Comparison of ENCODE assay signal across 17 mouse cellular contexts in genomic region chr3:101012597-101012996, GRCm38 (mm10). TPM values are rescaled to one million over a fixed set of nuclear protein-coding genes. Genes with fewer than 3 reads are reported as not detected.
A peak's percentile ranks its signal among the peaks of the same experiment; 100 is the strongest.
DNase-seq lines count a peak whose midpoint lies in the region; ATAC-seq and TF ChIP-seq lines count a peak whose summit lies in the region.
"Had no signal": no experiment of that assay in that cellular context is flagged by ENCODE, and none has a peak within 500 bp of the region (broad histone marks: within the 10 kb centered on the region; RNA-seq: fewer than 3 reads in every experiment).

No protein-coding gene starts in this region.

- no peak overlapping the region for H3K4me3 ChIP-seq in forebrain, embryonic 13.5 days
- no peak overlapping the region for H3K4me3 ChIP-seq in forebrain, embryonic 16.5 days (replicated peaks; ENCODE audit: low read length)
- no peak overlapping the region for H3K4me3 ChIP-seq in hindbrain, embryonic 10.5 days
- H3K4me3 ChIP-seq in hindbrain, embryonic 11.5 days (ENCODE audit: low read depth, low read length), result no peak overlapping the region
- H3K4me3 ChIP-seq in hindbrain, embryonic 14.5 days (replicated peaks; ENCODE audit: low read length), result no peak overlapping the region
- H3K4me3 ChIP-seq in gastrocnemius, adult 2 months, result no peak overlapping the region
- H3K4me3 ChIP-seq: embryonic facial prominence, embryonic 15.5 days; limb, embryonic 12.5 days; neural tube, embryonic 15.5 days had no signal

- H3K4me1 ChIP-seq in forebrain, embryonic 13.5 days, result peaks cover 22% of the 10 kb centered on the region
- H3K4me1 ChIP-seq in forebrain, embryonic 16.5 days (replicated peaks; ENCODE audit: control insufficient read depth, insufficient read depth, low read length), result peaks cover 17% of the 10 kb centered on the region
- peaks cover 11% of the 10 kb centered on the region for H3K4me1 ChIP-seq in hindbrain, embryonic 10.5 days (replicated peaks)
- no peaks in the 10 kb centered on the region for H3K4me1 ChIP-seq in hindbrain, embryonic 11.5 days (replicated peaks; ENCODE audit: control insufficient read depth, insufficient read depth, low read length)
- 0 out of 2 replicates have a peak, but pooled peaks cover 7% of the 10 kb centered on the region for H3K4me1 ChIP-seq in hindbrain, embryonic 14.5 days (replicated peaks; ENCODE audit: control insufficient read depth, insufficient read depth, low read length)

- ATAC-seq in forebrain, embryonic 13.5 days, result peak; percentile 35; the same call in 1 of the 2 replicates
- ATAC-seq in forebrain, embryonic 16.5 days, result no peak
- ATAC-seq in hindbrain, embryonic 11.5 days (ENCODE audit: low FRiP score), result no peak
- ATAC-seq in inflammation-experienced regulatory T-cells, adult 6 months, result peak; percentile 26
- ATAC-seq in hindbrain, embryonic 14.5 days (ENCODE audit: low FRiP score), result no peak

- WGBS in forebrain, embryonic 13.5 days, result 65% methylated on average over 8 of the region's 8 CpGs
- 49% methylated on average over 8 of the region's 8 CpGs for WGBS in forebrain, embryonic 16.5 days
- 88% methylated on average over 8 of the region's 8 CpGs for WGBS in hindbrain, embryonic 10.5 days
- 83% methylated on average over 8 of the region's 8 CpGs for WGBS in hindbrain, embryonic 11.5 days
- 70% methylated on average over 8 of the region's 8 CpGs for WGBS in hindbrain, embryonic 14.5 days

- H3K9me3 ChIP-seq in forebrain, embryonic 13.5 days (replicated peaks), result no peaks in the 10 kb centered on the region
- H3K9me3 ChIP-seq in forebrain, embryonic 16.5 days (ENCODE audit: control insufficient read depth, low read length), result no peaks in the 10 kb centered on the region
- H3K9me3 ChIP-seq in hindbrain, embryonic 10.5 days, result no peaks in the 10 kb centered on the region
- no peaks in the 10 kb centered on the region for H3K9me3 ChIP-seq in hindbrain, embryonic 11.5 days (ENCODE audit: control insufficient read depth, low read length)
- H3K9me3 ChIP-seq in hindbrain, embryonic 14.5 days (ENCODE audit: control insufficient read depth, low read length), result no peaks in the 10 kb centered on the region
- H3K9me3 ChIP-seq: embryonic facial prominence, embryonic 15.5 days; limb, embryonic 12.5 days; neural tube, embryonic 15.5 days had no signal

- intact Hi-C loops in gastrocnemius, adult 2 months (cut with DNase I), result no loop called here

- H3K4me2 ChIP-seq in forebrain, embryonic 13.5 days, result no peak overlapping the region
- no peak overlapping the region for H3K4me2 ChIP-seq in forebrain, embryonic 16.5 days (ENCODE audit: low read length)
- no peak overlapping the region for H3K4me2 ChIP-seq in hindbrain, embryonic 11.5 days (replicated peaks; ENCODE audit: low read depth, low read length)
- no peak overlapping the region for H3K4me2 ChIP-seq in hindbrain, embryonic 14.5 days (replicated peaks)
- H3K4me2 ChIP-seq: embryonic facial prominence, embryonic 15.5 days; limb, embryonic 12.5 days; neural tube, embryonic 15.5 days had no signal

- no peak overlapping the region for H3K27ac ChIP-seq in forebrain, embryonic 13.5 days
- H3K27ac ChIP-seq in forebrain, embryonic 16.5 days (ENCODE audit: low read length), result no peak overlapping the region
- H3K27ac ChIP-seq in hindbrain, embryonic 10.5 days, result 0 out of 2 replicates have a peak overlapping the region, but pooled peaks have one; percentile 53
- no peak overlapping the region for H3K27ac ChIP-seq in hindbrain, embryonic 11.5 days (ENCODE audit: low read depth, low read length)
- H3K27ac ChIP-seq in hindbrain, embryonic 14.5 days, result no peak overlapping the region
- H3K27ac ChIP-seq in gastrocnemius, adult 2 months, result no peak overlapping the region
- H3K27ac ChIP-seq: embryonic facial prominence, embryonic 15.5 days; limb, embryonic 12.5 days; liver, embryonic 14.5 days; neural tube, embryonic 15.5 days; stomach, postnatal 0 days had no signal

- no peaks in the 10 kb centered on the region for H3K36me3 ChIP-seq in forebrain, embryonic 13.5 days (ENCODE audit: poor library complexity, severe bottlenecking)
- H3K36me3 ChIP-seq in forebrain, embryonic 16.5 days (ENCODE audit: control insufficient read depth, insufficient read depth), result no peaks in the 10 kb centered on the region
- no peaks in the 10 kb centered on the region for H3K36me3 ChIP-seq in hindbrain, embryonic 10.5 days
- H3K36me3 ChIP-seq in hindbrain, embryonic 11.5 days (ENCODE audit: control insufficient read depth, insufficient read depth, low read length), result no peaks in the 10 kb centered on the region
- no peaks in the 10 kb centered on the region for H3K36me3 ChIP-seq in hindbrain, embryonic 14.5 days (replicated peaks; ENCODE audit: control insufficient read depth, insufficient read depth)
- H3K36me3 ChIP-seq: embryonic facial prominence, embryonic 15.5 days; limb, embryonic 12.5 days; neural tube, embryonic 15.5 days had no signal

- no peaks in the 10 kb centered on the region for H3K27me3 ChIP-seq in forebrain, embryonic 13.5 days
- H3K27me3 ChIP-seq in forebrain, embryonic 16.5 days (replicated peaks; ENCODE audit: control insufficient read depth, insufficient read depth, low read length), result no peaks in the 10 kb centered on the region
- H3K27me3 ChIP-seq in hindbrain, embryonic 10.5 days (ENCODE audit: insufficient read depth, poor library complexity, severe bottlenecking), result no peaks in the 10 kb centered on the region
- no peaks in the 10 kb centered on the region for H3K27me3 ChIP-seq in hindbrain, embryonic 11.5 days (ENCODE audit: control insufficient read depth, insufficient read depth, low read length)
- no peaks in the 10 kb centered on the region for H3K27me3 ChIP-seq in hindbrain, embryonic 14.5 days (ENCODE audit: control insufficient read depth, insufficient read depth, low read length)
- H3K27me3 ChIP-seq: embryonic facial prominence, embryonic 15.5 days; limb, embryonic 12.5 days; neural tube, embryonic 15.5 days had no signal

- no peak for TF ChIP-seq CTCF in gastrocnemius, adult 2 months (IDR thresholded peaks at IDR 0.05)

- no peak for DNase-seq in hindbrain, embryonic 10.5 days (ENCODE audit: low spot score)
- no peak for DNase-seq in hindbrain, embryonic 11.5 days (ENCODE audit: low spot score)
- peak; percentile 71 for DNase-seq in CD4-positive, CD25-positive, alpha-beta regulatory T cell, adult 2 months (ENCODE audit: low read depth, low spot score)
- DNase-seq in hindbrain, embryonic 14.5 days (ENCODE audit: low spot score), result no peak
- no peak for DNase-seq in gastrocnemius, adult 2 months
- DNase-seq: adrenal gland, adult 8-10 months; spleen, adult 18-20 months had no signal

- no peak overlapping the region for H3K9ac ChIP-seq in forebrain, embryonic 13.5 days
- no peak overlapping the region for H3K9ac ChIP-seq in forebrain, embryonic 16.5 days (replicated peaks; ENCODE audit: low read depth, low read length)
- no peak overlapping the region for H3K9ac ChIP-seq in hindbrain, embryonic 11.5 days (ENCODE audit: low read depth, low read length)
- H3K9ac ChIP-seq in hindbrain, embryonic 14.5 days, result no peak overlapping the region
- H3K9ac ChIP-seq: embryonic facial prominence, embryonic 15.5 days; limb, embryonic 12.5 days; liver, embryonic 14.5 days; neural tube, embryonic 15.5 days had no signal

RNA-seq across cellular contexts. Expression of gene Cd101, which starts 16.8 kb away (rescaled TPM):
- polyA plus RNA-seq in forebrain, embryonic 13.5 days (2015; fragmentation: Nextera tagmentation; extraction: Ambion mirVana), result 0.05 and 0.08 TPM in 2 replicates
- polyA plus RNA-seq in forebrain, embryonic 16.5 days (2015; fragmentation: Nextera tagmentation; extraction: Ambion mirVana), result not detected in 2 replicates
- 0.05 TPM in 1 of 2 replicates, not detected in the other for polyA plus RNA-seq in hindbrain, embryonic 10.5 days (2016; fragmentation: Nextera tagmentation; extraction: Ambion mirVana)
- 0.05 TPM in 1 of 2 replicates, not detected in the other for polyA plus RNA-seq in hindbrain, embryonic 11.5 days (2014; fragmentation: Nextera tagmentation; extraction: Ambion mirVana)
- polyA plus RNA-seq in inflammation-experienced regulatory T-cells, adult 6 months (2017; shearing (Covaris generic)), result 10 to 100 TPM; 10.9 to 26.5 (median 26.5) TPM
- polyA plus RNA-seq in hindbrain, embryonic 14.5 days (2014; fragmentation: Nextera tagmentation; extraction: Ambion mirVana), result 0.05 and 0.07 TPM in 2 replicates
- total RNA-seq in gastrocnemius, adult 2 months (2021), result under 1 TPM; 0.06 to 0.13 TPM
- total RNA-seq: megakaryocyte-erythroid progenitor cell, adult 5-6 weeks had no signal
- polyA plus RNA-seq: kidney, embryonic 14.5 days; neural tube, embryonic 15.5 days had no signal

RNA-seq across cellular contexts. Expression of gene Ttf2, which starts 43.1 kb away (rescaled TPM):
- 13.7 and 16.9 TPM in 2 replicates for polyA plus RNA-seq in forebrain, embryonic 13.5 days (2015; fragmentation: Nextera tagmentation; extraction: Ambion mirVana)
- 6.2 and 7.1 TPM in 2 replicates for polyA plus RNA-seq in forebrain, embryonic 16.5 days (2015; fragmentation: Nextera tagmentation; extraction: Ambion mirVana)
- polyA plus RNA-seq in hindbrain, embryonic 10.5 days (2016; fragmentation: Nextera tagmentation; extraction: Ambion mirVana), result 24.3 and 28.1 TPM in 2 replicates
- 19.5 and 22.4 TPM in 2 replicates for polyA plus RNA-seq in hindbrain, embryonic 11.5 days (2014; fragmentation: Nextera tagmentation; extraction: Ambion mirVana)
- 10 to 100 TPM; 12.2 to 18.2 (median 14.0) TPM for polyA plus RNA-seq in inflammation-experienced regulatory T-cells, adult 6 months (2017; shearing (Covaris generic))
- 4.8 and 5.5 TPM in 2 replicates for polyA plus RNA-seq in hindbrain, embryonic 14.5 days (2014; fragmentation: Nextera tagmentation; extraction: Ambion mirVana)
- total RNA-seq in gastrocnemius, adult 2 months (2021), result 1 to 10 TPM; 2.5 to 3.1 TPM

Comparison
In these comparisons a context has a peak if more than half of its experiments do, and no peak if none do; other contexts are left out.
1. ATAC-seq: peak in forebrain, embryonic 13.5 days (single experiment) and inflammation-experienced regulatory T-cells, adult 6 months (single experiment); none in forebrain, embryonic 16.5 days (single experiment), hindbrain, embryonic 11.5 days (single experiment) and hindbrain, embryonic 14.5 days (single experiment).
2. RNA of gene Cd101, which starts 16.8 kb away (polyA plus RNA-seq): 10.9 to 26.5 TPM in inflammation-experienced regulatory T-cells, adult 6 months; 0.05 to 0.08 TPM in forebrain, embryonic 13.5 days, 0.05 to 0.07 TPM in hindbrain, embryonic 14.5 days, 0.05 TPM in hindbrain, embryonic 11.5 days, 0.05 TPM in hindbrain, embryonic 10.5 days and not detected in forebrain, embryonic 16.5 days; every median in the first group is over 10 times any median in the second.